Mouse (Mus musculus): ENCODE results near the gene Cd81. TPM values are rescaled to one million over a fixed set of nuclear protein-coding genes. Genes with fewer than 3 reads are reported as not detected.
A peak's percentile ranks its signal among the peaks of the same experiment; 100 is the strongest.

The Cd81 gene
- polyA plus RNA-seq, 1 experiment = 227 TPM

DNA sequence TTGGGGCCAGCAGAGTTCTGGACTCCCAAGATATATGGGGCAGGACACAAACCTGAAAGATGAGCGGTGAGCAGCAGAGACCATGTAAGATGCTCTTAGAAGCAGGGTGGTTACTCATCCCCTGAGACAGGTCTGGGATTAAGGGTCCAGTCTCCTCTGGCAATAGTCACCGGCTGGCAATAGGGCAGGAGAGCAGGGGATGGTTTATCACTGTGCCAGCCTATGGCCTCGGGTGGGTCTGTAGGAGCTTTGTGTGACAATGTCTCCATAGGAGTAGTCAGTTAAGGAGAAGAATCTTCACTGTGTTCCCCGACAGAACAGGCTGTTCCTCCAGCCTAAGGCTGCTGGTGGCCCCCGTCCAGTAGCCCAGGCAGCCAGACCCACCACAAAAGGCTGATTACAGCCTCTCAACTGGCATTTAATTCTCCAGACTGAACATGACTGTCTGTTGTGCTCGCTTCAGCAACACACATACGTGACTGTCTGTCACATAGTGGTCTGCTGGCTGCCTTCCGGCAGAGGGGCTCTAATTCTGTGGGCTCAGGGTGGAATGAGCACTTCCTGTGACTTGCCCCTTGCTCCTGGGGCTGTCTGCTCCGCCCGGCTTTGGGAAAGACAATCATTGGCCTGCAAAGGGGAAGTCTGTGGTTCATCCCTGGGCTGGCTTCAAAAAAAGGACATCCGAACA lies 3.1 kb downstream of the Cd81 start:
- WGBS = 27% methylated on average over 11 of the region's 11 CpGs
- H3K27ac ChIP-seq (ENCODE audit: insufficient read depth, low read depth, low read length) = peak overlapping the region; percentile 1; the same call in 1 of the 2 replicates
- peaks cover 60% of the 10 kb centered on the region for H3K4me1 ChIP-seq (ENCODE audit: control insufficient read depth, insufficient read depth, insufficient read length, low read length)
- no peak for TF ChIP-seq POLR2A (IDR thresholded peaks at IDR 0.05; ENCODE audit: low read depth, low read length)
- no peak for TF ChIP-seq CTCF (IDR thresholded peaks at IDR 0.05; ENCODE audit: extremely low read depth, insufficient read length, insufficient replicate concordance, low read depth, low read length)
- H3K36me3 ChIP-seq (ENCODE audit: control insufficient read depth, insufficient read depth, low read length) = no peaks in the 10 kb centered on the region
- no peaks in the 10 kb centered on the region for H3K27me3 ChIP-seq (ENCODE audit: control insufficient read depth, insufficient read depth, low read length)
- peak overlapping the region; percentile 14 for H3K4me3 ChIP-seq (ENCODE audit: low read depth, low read length)

DNA sequence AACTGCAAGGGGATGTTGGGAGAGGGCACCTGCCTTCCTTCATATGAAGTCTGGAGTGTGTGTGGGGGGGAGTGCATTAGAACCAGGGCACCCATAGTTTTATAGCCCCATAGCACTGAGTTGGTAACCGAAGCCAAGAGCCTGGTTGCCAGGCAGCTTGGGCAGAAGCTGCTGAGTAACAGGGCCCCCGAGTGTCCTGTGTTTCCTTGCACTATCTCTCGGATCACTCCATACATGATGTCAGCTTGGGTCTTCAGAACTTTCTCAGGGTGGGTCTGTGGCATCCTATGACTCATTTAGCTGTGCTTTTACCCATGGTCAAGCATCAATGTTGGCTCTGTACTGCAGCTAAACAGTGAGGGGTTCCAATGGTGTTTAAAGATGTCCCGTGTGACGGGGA lies 4.5 kb downstream of the Cd81 start:
- WGBS = 22% methylated on average over 5 of the region's 5 CpGs
- Histone ChIP-seq H3K4me1 (ENCODE audit: control insufficient read depth, insufficient read depth, insufficient read length, low read length) (peaks cover 59% of the 10 kb centered on the region), H3K4me3 (ENCODE audit: low read depth, low read length) (no peak overlapping the region), H3K36me3 (ENCODE audit: control insufficient read depth, insufficient read depth, low read length) (peaks cover 3% of the 10 kb centered on the region), H3K27me3 (ENCODE audit: control insufficient read depth, insufficient read depth, low read length) (no peaks in the 10 kb centered on the region), H3K27ac (ENCODE audit: insufficient read depth, low read depth, low read length) (peak overlapping the region; percentile 79)
- TF ChIP-seq CTCF (IDR thresholded peaks at IDR 0.05; ENCODE audit: extremely low read depth, insufficient read length, insufficient replicate concordance, low read depth, low read length) (no peak), POLR2A (IDR thresholded peaks at IDR 0.05; ENCODE audit: low read depth, low read length) (no peak)

DNA sequence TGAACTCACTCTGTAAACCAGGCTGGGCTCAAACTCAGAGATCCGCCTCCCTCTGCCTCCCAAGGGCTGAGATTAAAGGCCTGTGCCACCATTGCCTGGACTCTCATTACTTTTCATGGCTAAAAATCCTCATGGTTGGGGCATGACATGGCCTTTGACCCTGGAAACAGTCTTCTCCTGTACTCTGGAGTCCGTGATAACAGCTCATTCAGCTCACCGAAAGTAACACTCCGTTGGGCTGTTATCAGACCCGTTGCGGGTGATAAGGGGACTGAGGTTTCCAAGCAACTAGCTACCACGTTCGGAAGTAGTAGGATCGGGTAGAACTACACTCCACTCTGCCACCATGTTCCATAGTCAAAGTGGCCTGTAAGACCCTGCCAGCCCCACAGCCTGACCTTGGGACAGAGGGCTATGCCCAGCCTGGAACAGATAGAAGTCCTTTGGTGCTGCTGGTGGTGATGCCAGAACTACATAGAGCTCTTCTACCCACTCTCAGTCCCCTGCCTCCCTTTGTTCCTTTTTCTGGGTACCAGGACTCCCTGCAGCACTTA lies 5.2 kb downstream of the Cd81 start:
- TF ChIP-seq CTCF (IDR thresholded peaks at IDR 0.05; ENCODE audit: extremely low read depth, insufficient read length, insufficient replicate concordance, low read depth, low read length) = no peak
- TF ChIP-seq POLR2A (IDR thresholded peaks at IDR 0.05; ENCODE audit: low read depth, low read length) = no peak
- Histone ChIP-seq H3K27ac (ENCODE audit: insufficient read depth, low read depth, low read length) (peak overlapping the region; percentile 79), H3K4me1 (ENCODE audit: control insufficient read depth, insufficient read depth, insufficient read length, low read length) (peaks cover 62% of the 10 kb centered on the region), H3K27me3 (ENCODE audit: control insufficient read depth, insufficient read depth, low read length) (no peaks in the 10 kb centered on the region), H3K36me3 (ENCODE audit: control insufficient read depth, insufficient read depth, low read length) (peaks cover 9% of the 10 kb centered on the region), H3K4me3 (ENCODE audit: low read depth, low read length) (no peak overlapping the region)
- 24% methylated on average over 9 of the region's 9 CpGs for WGBS

DNA sequence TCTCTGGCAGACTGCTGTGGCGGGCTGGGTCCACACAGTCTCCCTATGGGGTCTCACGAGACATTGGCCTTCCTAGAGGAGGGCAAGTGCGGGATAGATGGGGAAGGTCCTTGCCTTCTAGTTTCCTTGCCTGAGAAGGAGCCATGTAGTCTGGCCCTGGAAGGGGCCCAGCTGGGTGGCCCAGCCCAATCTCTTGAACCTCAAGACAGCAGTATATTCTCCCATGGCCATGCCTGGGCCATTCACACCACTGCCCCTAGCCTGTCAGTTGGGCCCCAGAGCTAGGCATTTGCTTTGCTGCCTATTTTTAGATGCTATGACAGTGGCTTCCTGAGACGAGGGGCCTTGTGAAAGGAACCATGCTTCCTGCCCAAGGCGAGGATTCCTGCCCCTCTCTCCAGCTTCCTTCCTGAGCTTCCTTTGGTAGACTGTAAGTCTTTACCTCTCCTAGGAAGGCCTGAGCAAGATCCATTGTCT lies 5.7 kb downstream of the Cd81 start:
- H3K36me3 ChIP-seq (ENCODE audit: control insufficient read depth, insufficient read depth, low read length) = peaks cover 13% of the 10 kb centered on the region

DNA sequence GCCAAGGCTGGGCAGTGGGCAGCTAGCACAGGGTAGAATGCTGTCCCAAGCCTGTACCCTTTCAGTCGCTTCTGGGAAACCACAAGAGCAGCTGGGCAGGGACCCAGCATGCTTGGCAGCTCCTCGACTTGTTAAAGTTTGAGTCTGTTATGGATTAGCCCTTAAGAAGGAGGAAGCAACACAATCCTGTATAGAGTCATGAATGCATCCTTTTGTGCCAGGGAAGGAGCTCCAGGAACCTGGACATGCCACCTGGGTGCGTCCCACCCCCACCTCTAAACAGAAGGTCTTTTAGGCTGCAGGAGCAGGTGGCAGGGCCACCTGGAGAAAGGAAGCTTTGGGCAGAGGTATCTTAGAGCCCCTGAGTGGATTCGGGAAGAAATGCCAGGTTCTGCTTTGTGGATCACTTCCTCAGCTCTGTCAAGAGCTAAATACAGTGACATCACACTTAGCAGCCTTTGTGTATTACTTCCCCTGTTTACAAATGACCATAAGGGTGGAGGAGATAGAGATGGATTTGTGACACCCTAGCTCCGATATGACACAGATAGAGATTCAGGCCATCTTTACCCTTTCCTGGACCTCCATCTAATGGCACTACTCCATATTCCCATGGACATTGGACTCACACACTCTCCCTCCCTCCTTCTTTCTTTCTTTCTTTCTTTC lies 6.8 kb downstream of the Cd81 start:
- Histone ChIP-seq H3K27ac (ENCODE audit: insufficient read depth, low read depth, low read length) (peak overlapping the region; percentile 79), H3K36me3 (ENCODE audit: control insufficient read depth, insufficient read depth, low read length) (peaks cover 19% of the 10 kb centered on the region), H3K27me3 (ENCODE audit: control insufficient read depth, insufficient read depth, low read length) (no peaks in the 10 kb centered on the region), H3K4me3 (ENCODE audit: low read depth, low read length) (no peak overlapping the region), H3K4me1 (ENCODE audit: control insufficient read depth, insufficient read depth, insufficient read length, low read length) (peaks cover 56% of the 10 kb centered on the region)
- 17% methylated on average over 5 of the region's 5 CpGs for WGBS
- TF ChIP-seq POLR2A (IDR thresholded peaks at IDR 0.05; ENCODE audit: low read depth, low read length) (no peak), CTCF (IDR thresholded peaks at IDR 0.05; ENCODE audit: extremely low read depth, insufficient read length, insufficient replicate concordance, low read depth, low read length) (no peak)

More for the DNA sequence above, 5.7 kb downstream of the Cd81 start:
- Histone ChIP-seq H3K4me3 (ENCODE audit: low read depth, low read length) (no peak overlapping the region), H3K4me1 (ENCODE audit: control insufficient read depth, insufficient read depth, insufficient read length, low read length) (peaks cover 61% of the 10 kb centered on the region), H3K27ac (ENCODE audit: insufficient read depth, low read depth, low read length) (peak overlapping the region; percentile 79), H3K27me3 (ENCODE audit: control insufficient read depth, insufficient read depth, low read length) (no peaks in the 10 kb centered on the region)
- TF ChIP-seq POLR2A (IDR thresholded peaks at IDR 0.05; ENCODE audit: low read depth, low read length) = no peak
- no peak for TF ChIP-seq CTCF (IDR thresholded peaks at IDR 0.05; ENCODE audit: extremely low read depth, insufficient read length, insufficient replicate concordance, low read depth, low read length)
- 43% methylated on average over 5 of the region's 5 CpGs for WGBS

DNA sequence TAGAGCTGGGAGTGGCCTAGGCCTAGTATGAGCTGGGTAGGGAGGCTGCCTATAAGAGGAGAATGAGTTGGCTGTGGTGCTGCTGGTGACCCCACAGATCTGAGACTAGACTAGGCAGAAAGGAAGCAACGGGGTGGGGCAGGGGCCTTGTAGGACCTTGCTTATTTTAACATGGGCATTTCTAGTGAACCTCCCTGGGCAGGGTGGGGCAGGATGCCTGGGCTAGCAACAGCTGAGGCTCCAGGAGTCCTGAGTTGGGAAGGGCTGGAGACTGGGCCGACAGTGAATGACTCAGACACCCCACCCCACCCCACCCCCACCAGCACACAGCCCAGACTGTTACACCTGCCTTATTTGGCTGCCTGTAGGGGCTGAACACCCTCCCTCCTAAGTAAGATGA lies 10.2 kb downstream of the Cd81 start:
- TF ChIP-seq POLR2A (IDR thresholded peaks at IDR 0.05; ENCODE audit: low read depth, low read length) (no peak), CTCF (IDR thresholded peaks at IDR 0.05; ENCODE audit: extremely low read depth, insufficient read length, insufficient replicate concordance, low read depth, low read length) (no peak)
- peaks cover 41% of the 10 kb centered on the region for H3K36me3 ChIP-seq (ENCODE audit: control insufficient read depth, insufficient read depth, low read length)

DNA sequence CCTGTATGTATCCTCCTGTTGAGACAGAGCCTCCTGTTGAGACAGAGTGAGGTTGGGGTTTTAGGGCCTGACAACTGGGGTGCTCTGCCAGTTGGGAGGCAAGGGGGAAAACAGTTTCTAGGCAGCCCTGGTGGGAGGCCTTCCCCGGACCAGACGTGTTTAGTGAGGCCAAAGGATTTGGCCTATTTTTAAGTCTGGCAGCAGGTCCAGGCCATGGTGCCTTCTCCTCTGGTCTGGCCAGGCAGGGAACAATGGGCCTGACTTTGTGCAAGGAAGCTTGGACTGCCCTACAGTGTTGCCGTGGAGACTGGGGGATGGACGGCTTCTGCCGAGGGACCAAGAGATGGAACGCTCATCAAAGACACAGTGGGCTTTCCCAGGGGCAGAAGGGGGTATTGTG lies 11.7 kb downstream of the Cd81 start:
- Histone ChIP-seq H3K4me1 (ENCODE audit: control insufficient read depth, insufficient read depth, insufficient read length, low read length) (peaks cover 20% of the 10 kb centered on the region), H3K36me3 (ENCODE audit: control insufficient read depth, insufficient read depth, low read length) (peaks cover 43% of the 10 kb centered on the region), H3K27ac (ENCODE audit: insufficient read depth, low read depth, low read length) (no peak overlapping the region), H3K4me3 (ENCODE audit: low read depth, low read length) (no peak overlapping the region), H3K27me3 (ENCODE audit: control insufficient read depth, insufficient read depth, low read length) (no peaks in the 10 kb centered on the region)
- 79% methylated on average over 6 of the region's 6 CpGs for WGBS
- TF ChIP-seq CTCF (IDR thresholded peaks at IDR 0.05; ENCODE audit: extremely low read depth, insufficient read length, insufficient replicate concordance, low read depth, low read length) (no peak), POLR2A (IDR thresholded peaks at IDR 0.05; ENCODE audit: low read depth, low read length) (no peak)

More for the DNA sequence above, 10.2 kb downstream of the Cd81 start:
- H3K27me3 ChIP-seq (ENCODE audit: control insufficient read depth, insufficient read depth, low read length) = no peaks in the 10 kb centered on the region
- peaks cover 29% of the 10 kb centered on the region for H3K4me1 ChIP-seq (ENCODE audit: control insufficient read depth, insufficient read depth, insufficient read length, low read length)
- H3K4me3 ChIP-seq (ENCODE audit: low read depth, low read length) = no peak overlapping the region
- H3K27ac ChIP-seq (ENCODE audit: insufficient read depth, low read depth, low read length) = no peak overlapping the region
- WGBS = 41% methylated on average over 2 of the region's 2 CpGs

Measured in small intestine, adult 2 months (tissue).